Mouse (Mus musculus): ENCODE results near the gene Satb2.

DNA sequence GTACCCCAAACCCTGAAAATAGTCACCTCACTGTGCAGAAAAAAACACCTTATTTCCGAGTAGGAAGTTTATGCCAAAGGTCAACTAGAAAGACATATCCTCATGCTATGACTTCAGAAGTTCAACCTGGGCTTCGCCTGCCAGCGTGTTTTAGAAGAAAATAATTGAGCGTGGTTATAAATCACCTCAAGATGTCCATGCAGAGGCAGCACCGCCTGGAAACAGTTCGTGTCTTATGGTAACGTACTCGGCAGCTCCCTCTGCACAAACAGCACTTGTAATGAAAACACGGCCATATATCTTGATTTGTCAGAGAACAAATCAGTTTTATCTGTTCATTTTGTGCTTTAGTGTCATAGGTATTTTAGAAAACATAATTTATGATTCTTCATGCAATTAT, 44.6 kb downstream of the Satb2 start:
- no peak for TF ChIP-seq CTCF (IDR thresholded peaks at IDR 0.05; ENCODE audit: borderline replicate concordance, control insufficient read depth, extremely low read depth, insufficient read depth, low read length, poor library complexity)
- TF ChIP-seq POLR2A (IDR thresholded peaks at IDR 0.05; ENCODE audit: control insufficient read depth, extremely low read depth, insufficient read depth, low read length, poor library complexity) = no peak
